Mouse (Mus musculus) testis, adult 2 months (tissue): ENCODE measurements around the gene Egln3. TPM values are rescaled to one million over a fixed set of nuclear protein-coding genes. Genes with fewer than 3 reads are reported as not detected.

Experiments used
- H3K27ac ChIP-seq: fragments of 200-500 bp; 2 replicates; pipeline ENCODE4 v1.5.1; 2012; ENCODE audit warnings: low read depth, low read length; ENCODE audit not compliant: control insufficient read depth, insufficient read depth
- H3K27me3 ChIP-seq: fragments of 200-500 bp; 2 replicates; pipeline ENCODE4 v1.6.1; 2012; ENCODE audit warnings: mild to moderate bottlenecking, low read length, moderate library complexity; ENCODE audit not compliant: control insufficient read depth, insufficient read depth
- H3K36me3 ChIP-seq: fragments of 200-500 bp; 2 replicates; pipeline ENCODE4 v1.6.1; 2012; ENCODE audit warnings: mild to moderate bottlenecking, low read length; ENCODE audit not compliant: control insufficient read depth, insufficient read depth
- H3K4me1 ChIP-seq: fragments of 200-500 bp; 2 replicates; pipeline ENCODE4 v1.6.1; 2012; ENCODE audit warnings: low read length; ENCODE audit not compliant: control insufficient read depth, insufficient read depth
- H3K4me3 ChIP-seq: fragments of 200-500 bp; 2 replicates; pipeline ENCODE4 v1.5.1; 2012; ENCODE audit warnings: low read depth, mild to moderate bottlenecking, low read length, moderate library complexity, mixed read lengths; ENCODE audit not compliant: control insufficient read depth
- CTCF ChIP-seq: fragments of 200-500 bp; IDR thresholded peaks from 2 replicates; pipeline ENCODE4 v1.5.1; 2012; ENCODE audit warnings: low read depth, mild to moderate bottlenecking, inconsistent platforms, low read length, moderate library complexity; ENCODE audit not compliant: control insufficient read depth, insufficient read depth, insufficient replicate concordance
- POLR2A ChIP-seq: fragments of 200-500 bp; IDR thresholded peaks from 2 replicates; pipeline ENCODE4 v1.6.1; 2012; ENCODE audit warnings: low read depth, mild to moderate bottlenecking, inconsistent platforms, low read length, moderate library complexity; ENCODE audit not compliant: control insufficient read depth
- polyA plus RNA-seq: library from polyadenylated mRNA; depleted of rRNA; stranded (reverse); fragments of >200 nt; gene quantifications from 2 replicates; pipeline ENCODE4 v1.2.3, GENCODE M21; 2012

The Egln3 gene
- polyA plus RNA-seq, 1 experiment, result 0.25 TPM

GRCm38 (mm10) chr12:54161468-54162202 lies 42.0 kb downstream of the Egln3 start:
- Histone ChIP-seq H3K27me3 (no peaks in the 10 kb centered on the region), H3K27ac (no peak overlapping the region)

GRCm38 (mm10) chr12:54160279-54160678 lies 43.4 kb downstream of the Egln3 start:
- H3K4me1 ChIP-seq, result peaks cover 7% of the 10 kb centered on the region
- H3K27me3 ChIP-seq, result no peaks in the 10 kb centered on the region
- H3K4me3 ChIP-seq, result no peak overlapping the region
- H3K36me3 ChIP-seq, result no peaks in the 10 kb centered on the region
- H3K27ac ChIP-seq, result no peak overlapping the region
- no peak for TF ChIP-seq POLR2A
- no peak for TF ChIP-seq CTCF

More at GRCm38 (mm10) chr12:54161468-54162202, 42.0 kb downstream of the Egln3 start:
- peaks cover 7% of the 10 kb centered on the region for H3K4me1 ChIP-seq
- no peak for TF ChIP-seq CTCF
- no peak for TF ChIP-seq POLR2A
- no peak overlapping the region for H3K4me3 ChIP-seq
- no peaks in the 10 kb centered on the region for H3K36me3 ChIP-seq

- H3K27me3 ChIP-seq, result no peaks in the 10 kb centered on the region
- TF ChIP-seq POLR2A (no peak), CTCF (no peak)
These were observed 48.9 kb downstream of the Egln3 start for GRCm38 (mm10) chr12:54154771-54155170.

GRCm38 (mm10) chr12:54146943-54147556 lies 56.6 kb downstream of the Egln3 start:
- no peaks in the 10 kb centered on the region; the same call in 1 of the 2 replicates for H3K4me1 ChIP-seq
- no peaks in the 10 kb centered on the region for H3K36me3 ChIP-seq
- H3K27me3 ChIP-seq, result no peaks in the 10 kb centered on the region
- H3K27ac ChIP-seq, result no peak overlapping the region
- TF ChIP-seq POLR2A (no peak), CTCF (no peak)
- H3K4me3 ChIP-seq, result no peak overlapping the region

More at GRCm38 (mm10) chr12:54154771-54155170, 48.9 kb downstream of the Egln3 start:
- H3K36me3 ChIP-seq, result no peaks in the 10 kb centered on the region
- H3K4me3 ChIP-seq, result no peak overlapping the region
- H3K4me1 ChIP-seq, result no peaks in the 10 kb centered on the region
- no peak overlapping the region for H3K27ac ChIP-seq
